Mouse (Mus musculus) bone marrow macrophage, adult 2 months (primary cell): ENCODE data around the gene Col4a2.

ENCODE experiments used
- CTCF ChIP-seq: IDR thresholded peaks from 2 replicates; pipeline ENCODE4 v1.5.1; 2012; ENCODE audit warnings: low read depth, mild to moderate bottlenecking, low read length, moderate library complexity
- POLR2A ChIP-seq: IDR thresholded peaks from 2 replicates; pipeline ENCODE4 v1.6.1; 2012; ENCODE audit warnings: mild to moderate bottlenecking, low read depth, low read length, borderline replicate concordance

GRCm38 (mm10) chr8:11384841-11385240 is 72.2 kb downstream of the Col4a2 start:
- TF ChIP-seq POLR2A = no peak
- no peak for TF ChIP-seq CTCF
